Mouse (Mus musculus): ENCODE data around the gene Ccnyl1.
"Not testable (repeated sequence)": the region's sequence is repeated elsewhere in the genome, so short reads cannot be mapped to it uniquely, and the experiment has no call there.

Ccnyl1 gene

DNA sequence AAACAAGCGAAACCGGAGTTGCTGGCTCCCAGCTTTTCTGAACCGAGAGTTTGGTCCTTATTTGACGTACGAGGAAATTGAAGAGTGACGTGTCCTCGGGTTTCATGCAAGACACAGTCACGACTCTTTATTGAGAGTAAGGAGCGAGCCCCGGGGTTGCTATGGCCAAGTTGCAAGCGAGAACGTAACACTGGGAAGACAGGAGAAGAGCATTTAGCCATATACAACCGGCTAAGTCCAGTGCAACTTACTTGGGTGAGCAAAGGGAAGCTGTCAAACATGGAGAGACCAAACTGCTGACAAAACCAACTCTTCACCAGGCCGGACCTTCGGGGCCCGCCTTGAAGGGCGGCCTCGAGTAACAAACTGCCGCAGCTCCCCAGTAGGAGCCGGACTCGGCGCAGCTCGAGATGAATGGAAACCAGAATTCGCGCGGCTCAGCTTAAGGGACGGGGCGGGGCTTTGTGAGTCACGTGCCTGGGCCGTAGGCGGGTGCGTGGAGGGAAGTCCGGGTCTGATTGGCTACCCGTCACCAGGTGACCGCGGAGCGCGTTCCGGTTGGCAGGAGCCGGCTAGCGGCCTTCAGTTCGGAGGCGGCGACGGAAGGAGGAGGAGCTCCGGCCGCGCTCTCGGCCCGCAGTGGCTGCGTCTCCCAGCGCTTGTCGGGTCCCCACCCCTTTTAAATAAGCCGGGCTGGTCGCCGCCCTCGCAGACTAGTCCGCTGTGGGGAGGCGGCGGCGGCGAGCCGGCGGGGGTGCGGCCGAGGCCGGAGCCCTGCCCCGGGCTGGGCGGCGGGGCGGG is at the start of gene Ccnyl1:
Gene Ccnyl1 (plus strand): TSS at position 243 of the 801 bp plus-strand sequence.
- peak; percentile 99 for DNase-seq (ENCODE audit: low spot score in 2 of 2)

DNA sequence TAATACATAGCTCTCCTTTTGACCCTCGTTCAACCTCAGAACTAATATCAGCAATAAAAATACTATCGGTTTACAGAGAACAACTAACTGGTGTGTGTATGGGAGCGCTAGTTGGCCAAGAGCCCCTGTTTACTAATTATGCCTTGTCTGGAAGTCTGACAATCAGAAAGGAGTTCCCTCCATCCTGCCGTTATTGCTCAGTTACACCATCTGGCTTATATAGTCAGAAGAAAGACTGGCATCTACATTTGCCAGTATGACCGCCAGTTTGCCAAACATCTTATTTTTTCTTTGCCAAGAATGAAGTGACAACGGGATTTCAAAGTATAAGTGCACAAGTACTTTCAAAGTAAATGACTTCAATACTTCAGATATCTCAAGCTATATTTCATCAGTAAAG is 49.2 kb upstream of the Ccnyl1 start:
- DNase-seq (ENCODE audit: low spot score in 2 of 2), result no peak

DNA sequence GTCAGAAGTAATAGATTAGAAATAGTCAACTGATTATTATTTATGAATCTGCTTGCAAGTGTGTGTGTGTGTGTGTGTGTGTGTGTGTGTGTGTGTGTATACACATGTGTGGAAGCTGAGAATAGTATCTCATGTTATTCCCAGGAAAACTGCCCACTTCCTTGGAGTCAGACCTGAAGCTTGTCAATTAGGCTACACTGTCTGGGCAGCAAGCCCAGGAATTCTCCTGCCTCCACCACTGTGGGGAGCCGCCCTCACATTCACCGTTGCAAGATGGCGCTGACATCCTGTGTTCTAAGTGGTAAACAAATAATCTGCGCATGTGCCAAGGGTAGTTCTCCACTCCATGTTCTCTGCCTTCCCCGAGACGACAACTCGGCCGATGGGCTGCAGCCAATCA is 47.7 kb upstream of the Ccnyl1 start:
- not testable (repeated sequence) for DNase-seq (ENCODE audit: low spot score in 2 of 2)

DNA sequence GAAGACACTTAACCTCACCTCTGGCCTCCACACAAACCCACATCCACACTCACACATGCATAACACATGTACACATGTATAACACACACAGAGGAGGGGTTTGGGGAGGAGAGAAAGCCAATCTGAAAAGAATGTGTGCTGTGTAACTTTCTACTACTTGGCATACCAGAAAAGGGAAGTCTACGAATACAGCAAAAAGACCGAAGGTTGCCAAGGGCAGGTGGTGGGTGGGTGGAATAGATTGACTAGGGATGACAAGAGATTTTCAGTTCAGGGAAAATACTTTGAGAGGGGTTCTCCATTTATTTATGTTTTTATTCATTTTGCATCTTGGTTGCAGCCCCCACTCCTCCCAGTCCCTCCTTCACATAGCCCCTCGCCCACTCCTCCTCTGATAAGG is 45.7 kb upstream of the Ccnyl1 start:
- no peak for DNase-seq (ENCODE audit: low spot score in 2 of 2)

- DNase-seq (ENCODE audit: low spot score in 2 of 2), result no peak
Measured at GRCm38 (mm10) chr1:64649362-64650124, 40.7 kb upstream of the Ccnyl1 start.

GRCm38 (mm10) chr1:64653701-64654100 is 36.6 kb upstream of the Ccnyl1 start:
- DNase-seq (ENCODE audit: low spot score in 2 of 2), result no peak

DNA sequence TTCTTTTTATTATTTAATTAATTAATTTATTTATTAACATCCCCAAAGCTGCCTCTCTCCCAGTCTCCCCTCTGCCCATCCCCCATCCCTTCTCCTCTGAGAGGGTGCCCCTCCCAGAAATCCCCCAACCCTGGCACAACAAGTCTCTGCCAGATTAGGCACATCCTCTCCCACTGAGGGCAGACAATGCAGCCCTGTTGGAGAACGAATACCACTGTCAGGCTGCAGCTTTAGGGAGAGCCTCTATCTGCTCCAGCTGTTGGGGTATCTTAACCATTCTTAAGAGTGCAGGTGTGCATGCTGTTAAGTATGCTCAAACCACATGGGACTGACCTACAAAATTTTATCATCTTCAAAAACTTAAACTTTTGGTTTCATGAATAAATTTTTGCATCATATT is 34.8 kb upstream of the Ccnyl1 start:
- DNase-seq (ENCODE audit: low spot score in 2 of 2), result no peak

- no peak for DNase-seq (ENCODE audit: low spot score in 2 of 2)
Measured at GRCm38 (mm10) chr1:64656423-64657129, 33.7 kb upstream of the Ccnyl1 start.

DNA sequence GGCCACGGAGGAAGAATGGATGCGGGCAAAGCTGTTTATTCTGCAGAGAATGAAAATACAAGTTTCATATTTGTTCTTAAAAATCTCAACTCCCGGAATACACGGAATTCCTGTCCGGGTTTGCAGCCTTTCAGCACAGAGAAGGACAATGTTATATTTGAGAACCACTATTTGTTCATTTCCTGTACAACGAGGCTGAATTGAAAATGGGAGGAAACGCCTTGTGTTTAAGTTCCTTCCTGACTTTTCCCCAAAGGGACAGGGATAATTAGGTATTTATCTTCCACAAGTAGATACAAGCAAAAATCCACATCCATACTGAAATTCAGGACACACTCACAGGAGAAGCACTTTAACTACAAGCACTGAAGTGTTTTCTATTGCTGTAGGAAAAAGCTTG is 31.4 kb upstream of the Ccnyl1 start:
- no peak for DNase-seq (ENCODE audit: low spot score in 2 of 2)

DNA sequence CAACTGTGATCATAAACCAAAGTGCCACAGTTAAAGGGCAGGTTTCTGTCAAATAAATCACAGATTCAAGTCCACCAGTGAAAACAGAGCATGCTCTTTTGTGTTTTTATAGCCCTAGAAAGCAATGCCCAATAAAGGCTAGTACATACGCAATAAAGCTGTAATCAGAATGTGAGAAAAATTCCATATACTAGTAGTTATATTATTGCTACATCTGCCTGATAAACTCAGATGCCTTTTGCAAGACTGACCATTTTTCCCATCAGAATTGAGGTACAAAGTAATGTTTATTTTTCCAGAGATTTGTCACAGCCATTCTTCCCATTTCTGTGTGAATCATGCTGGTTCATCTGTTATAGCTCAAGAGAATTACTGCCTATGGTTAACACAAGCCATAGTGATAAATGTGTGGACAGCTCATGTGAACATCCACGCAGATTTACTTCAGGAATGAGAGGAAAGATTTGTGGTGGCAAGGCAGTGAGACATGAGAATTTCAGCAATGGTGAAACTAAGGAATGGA is 23.1 kb upstream of the Ccnyl1 start:
- no peak for DNase-seq (ENCODE audit: low spot score in 2 of 2)

- no peak for DNase-seq (ENCODE audit: low spot score in 2 of 2)
Measured at GRCm38 (mm10) chr1:64669451-64669850, 20.8 kb upstream of the Ccnyl1 start.

GRCm38 (mm10) chr1:64673931-64674330 is 16.3 kb upstream of the Ccnyl1 start:
- no peak for DNase-seq (ENCODE audit: low spot score in 2 of 2)

DNA sequence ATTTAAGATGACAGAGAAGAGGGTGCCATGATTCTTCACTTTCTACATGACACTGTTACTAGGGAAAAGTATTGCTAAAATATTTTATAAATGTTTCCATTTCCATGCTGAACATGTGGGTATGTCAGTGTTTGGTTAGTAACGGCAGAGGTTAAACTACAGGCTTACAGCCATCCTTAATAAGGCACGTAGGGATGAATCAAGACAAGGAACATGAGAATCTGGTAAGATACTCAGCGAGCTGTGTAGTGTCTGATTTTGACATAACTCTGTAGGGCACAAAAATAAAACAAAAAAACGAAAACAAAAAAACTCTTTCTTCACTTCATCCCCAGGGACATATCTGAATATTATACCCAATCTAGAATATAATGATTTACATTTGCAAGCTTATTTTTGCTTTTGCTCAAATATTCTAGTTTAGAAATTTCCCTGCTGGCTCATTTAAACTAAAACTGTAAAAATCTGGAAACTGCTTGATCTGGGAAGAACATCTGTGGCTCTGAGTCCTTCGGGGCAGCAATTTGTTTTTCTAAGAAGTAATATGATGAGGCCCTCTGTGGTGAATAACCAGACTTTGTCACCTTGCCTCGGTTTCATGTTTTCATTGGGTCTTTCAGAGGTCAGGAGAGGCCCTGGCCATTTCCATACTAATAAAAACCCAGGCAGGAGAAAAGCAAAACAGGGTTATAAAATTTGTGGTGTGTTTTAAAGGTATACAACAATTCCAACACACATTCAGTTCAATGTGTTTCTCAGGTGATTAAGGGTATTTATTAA is 14.0 kb upstream of the Ccnyl1 start:
- no peak for DNase-seq (ENCODE audit: low spot score in 2 of 2)

GRCm38 (mm10) chr1:64681499-64681898 is 8.8 kb upstream of the Ccnyl1 start:
- DNase-seq (ENCODE audit: low spot score in 2 of 2), result no peak

DNA sequence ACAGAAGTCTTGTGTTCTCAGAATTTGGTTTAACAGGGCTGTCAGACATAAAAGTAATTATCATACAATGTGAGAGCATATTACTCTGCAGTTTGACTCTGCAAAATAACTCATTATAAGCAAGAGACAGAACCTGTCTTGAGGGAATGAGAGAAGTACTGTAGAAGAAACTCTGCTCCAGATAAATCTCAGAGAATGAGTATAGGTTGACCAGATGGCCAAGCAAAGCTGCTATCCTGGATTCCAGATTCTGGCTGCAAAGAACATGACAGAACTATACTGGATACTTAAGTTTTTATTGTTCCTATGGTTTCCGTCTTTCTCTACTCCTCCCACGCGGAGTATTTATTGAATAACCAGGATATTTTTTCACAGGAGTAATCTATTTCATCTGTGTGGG is 7.2 kb upstream of the Ccnyl1 start:
- no peak for DNase-seq (ENCODE audit: low spot score in 2 of 2)

GRCm38 (mm10) chr1:64684440-64684839 is 5.8 kb upstream of the Ccnyl1 start:
- DNase-seq (ENCODE audit: low spot score in 2 of 2), result no peak

DNA sequence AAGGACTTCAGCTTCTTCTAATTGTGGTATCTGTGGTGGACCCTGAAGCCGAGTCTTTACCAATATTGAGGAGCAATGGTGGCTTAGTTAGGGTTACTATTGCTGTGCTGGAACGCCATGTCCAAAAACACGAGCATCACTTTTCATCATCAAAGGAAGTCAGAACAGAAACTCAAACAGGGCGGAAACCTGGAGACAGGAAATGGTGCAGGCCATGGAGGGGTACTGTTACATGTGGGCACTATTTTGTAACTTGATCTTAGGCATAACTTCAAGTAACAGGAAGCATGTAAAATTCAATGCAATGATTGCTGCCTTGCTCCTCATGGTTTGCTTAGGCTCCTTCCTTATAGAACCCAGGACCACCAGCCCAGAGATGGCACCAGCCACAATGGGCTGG is 2.2 kb upstream of the Ccnyl1 start:
- no peak for DNase-seq (ENCODE audit: low spot score in 2 of 2)

GRCm38 (mm10) chr1:64689561-64690212 is 568 bp upstream of the Ccnyl1 start:
- peak; percentile 21 to 38 for DNase-seq (ENCODE audit: low spot score in 2 of 2)

- peak; percentile 57 to 66 for DNase-seq (ENCODE audit: low spot score in 2 of 2)
Measured at GRCm38 (mm10) chr1:64691121-64691551, 881 bp downstream of the Ccnyl1 start.

- no peak for DNase-seq (ENCODE audit: low spot score in 2 of 2)
Measured at GRCm38 (mm10) chr1:64691581-64691980, 1.3 kb downstream of the Ccnyl1 start.

- no peak for DNase-seq (ENCODE audit: low spot score in 2 of 2)
Measured at GRCm38 (mm10) chr1:64695156-64695555, 4.9 kb downstream of the Ccnyl1 start.
